Mouse (Mus musculus): Measurements from ENCODE around the gene Csf3r.

DNA sequence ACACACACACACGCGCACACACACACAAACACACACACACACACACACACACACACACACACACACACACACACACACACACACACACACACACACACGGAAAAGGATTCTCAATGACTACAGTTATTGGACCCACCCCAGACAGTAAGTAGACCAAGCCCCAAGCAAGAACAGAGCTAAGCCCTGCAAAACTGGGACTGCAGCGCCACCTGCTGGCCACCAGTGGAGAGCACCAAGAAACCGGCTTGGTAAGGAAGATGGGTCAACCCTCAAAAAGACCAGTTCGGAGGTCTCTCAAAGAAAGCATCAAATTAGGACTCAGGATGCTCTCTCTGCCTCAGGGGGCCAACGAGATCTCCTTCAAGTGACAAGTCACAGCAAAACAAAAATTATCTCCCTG lies 34.2 kb upstream of the Csf3r start:
- TF ChIP-seq GATA1 (IDR thresholded peaks at IDR 0.05; ENCODE audit: borderline replicate concordance, low read length), result no peak
- no peak for TF ChIP-seq FLI1 (IDR thresholded peaks at IDR 0.05; ENCODE audit: low read length)

Measured in megakaryocyte, embryonic 14.5 days (primary cell).